Mouse (Mus musculus) midbrain, embryonic 11.5 days (tissue): Measurements from ENCODE around the gene Adam6b. TPM values are rescaled to one million over a fixed set of nuclear protein-coding genes. Genes with fewer than 3 reads are reported as not detected.

ENCODE experiments used
- polyA plus RNA-seq: library from polyadenylated mRNA; unstranded; fragments of >200 nt; fragmentation: Nextera tagmentation; extraction: Ambion mirVana; gene quantifications from 2 replicates; pipeline ENCODE4 v1.2.1, GENCODE M21; 2014

Adam6b gene
- polyA plus RNA-seq, 1 experiment from 2014 or later: not detected

Other genes with a start within 250 kb of the Adam6b start
- not detected in 2 replicates for gene Adam6a, start 54.4 kb downstream of the Adam6b start, polyA plus RNA-seq